Mouse (Mus musculus) heart, embryonic 14.5 days (tissue): ENCODE results near the gene 4930518I15Rik. TPM values are rescaled to one million over a fixed set of nuclear protein-coding genes. Genes with fewer than 3 reads are reported as not detected.

Experiments
- ATAC-seq: fragments of 200-750 bp; cut with Nextera tagmentation; 2 replicates; pipeline ENCODE4 v1.8.0; 2017; ENCODE audit warnings: low read depth, moderate TSS enrichment; ENCODE audit not compliant: insufficient number of reproducible peaks, insufficient read depth, low FRiP score
- H3K27ac ChIP-seq, 2 experiments: fragments of 200-500 bp in 1 of 2; fragments of 300-500 bp in 1 of 2; sonication (generic) in 1 of 2; replicated peaks in 1 of 2; 2 replicates each; pipeline ENCODE4 v1.5.1; 2012 to 2014; ENCODE audit warnings: low read depth in 2 of 2, low read length in 2 of 2, control low read depth in 1 of 2, mild to moderate bottlenecking in 1 of 2, mixed read lengths in 1 of 2; ENCODE audit not compliant: control insufficient read depth in 1 of 2, insufficient read depth in 1 of 2
- H3K27me3 ChIP-seq: fragments of 300-500 bp; sonication (generic); 2 replicates; pipeline ENCODE4 v1.6.1; 2014; ENCODE audit warnings: mild to moderate bottlenecking, low read length, control low read depth; ENCODE audit not compliant: control insufficient read depth, insufficient read depth
- H3K36me3 ChIP-seq: fragments of 300-500 bp; sonication (generic); 2 replicates; pipeline ENCODE4 v1.6.1; 2014; ENCODE audit warnings: mild to moderate bottlenecking, control low read depth, low read length, mixed read lengths; ENCODE audit not compliant: control insufficient read depth, insufficient read depth
- H3K4me1 ChIP-seq, 2 experiments: fragments of 200-500 bp in 1 of 2; fragments of 300-500 bp in 1 of 2; sonication (generic) in 1 of 2; 2 replicates each; pipeline ENCODE4 v1.6.1; 2012 to 2014; ENCODE audit warnings: low read length in 2 of 2, control low read depth in 1 of 2, mixed read lengths in 1 of 2; ENCODE audit not compliant: control insufficient read depth in 2 of 2, insufficient read depth in 2 of 2
- H3K4me2 ChIP-seq: fragments of 300-500 bp; sonication (generic); 2 replicates; pipeline ENCODE4 v1.6.1; 2014; ENCODE audit warnings: mild to moderate bottlenecking, low read length
- H3K4me3 ChIP-seq, 2 experiments: fragments of 200-500 bp in 1 of 2; fragments of 300-500 bp in 1 of 2; sonication (generic) in 1 of 2; 2 replicates each; pipeline ENCODE4 v1.5.1; 2012 to 2014; ENCODE audit warnings: low read length in 2 of 2, mild to moderate bottlenecking in 2 of 2, control low read depth in 1 of 2, low read depth in 1 of 2, moderate library complexity in 1 of 2; ENCODE audit not compliant: control insufficient read depth in 1 of 2, insufficient read depth in 1 of 2
- H3K9ac ChIP-seq: fragments of 300-500 bp; sonication (generic); 2 replicates; pipeline ENCODE4 v1.6.1; 2014; ENCODE audit warnings: mild to moderate bottlenecking, low read length
- H3K9me3 ChIP-seq: fragments of 300-500 bp; sonication (generic); 2 replicates; pipeline ENCODE4 v1.6.1; 2016; ENCODE audit warnings: low read length, control low read depth; ENCODE audit not compliant: control insufficient read depth
- WGBS: fragments of 180-500 bp; shearing (Covaris S2); extraction: QIAGEN DNeasy Blood & Tissue Kit; methylation state at CpG from one replicate; pipeline ENCODE4 v1.1.7; 2014; 5-methylcytosine and 5-hydroxymethylcytosine counted together
- polyA plus RNA-seq: library from polyadenylated mRNA; unstranded; fragments of >200 nt; fragmentation: Nextera tagmentation; extraction: Ambion mirVana; gene quantifications from 2 replicates; pipeline ENCODE4 v1.2.1, GENCODE M21; 2014

4930518I15Rik gene
- polyA plus RNA-seq, 1 experiment from 2014 or later = 3.9 TPM

- Histone ChIP-seq H3K27me3 (no peaks in the 10 kb centered on the region), H3K9me3 (no peaks in the 10 kb centered on the region), H3K9ac (no peak overlapping the region), H3K4me3 (no peak overlapping the region), H3K4me1 (peaks cover 5 to 6% of the 10 kb centered on the region in 2 experiments; a peak in 1 of 4 replicates), H3K27ac (no peak overlapping the region), H3K4me2 (no peak overlapping the region), H3K36me3 (no peaks in the 10 kb centered on the region)
- 40% methylated on average over 4 of the region's 4 CpGs for WGBS
- ATAC-seq = no peak
These were observed 40.6 kb upstream of the 4930518I15Rik start for GRCm38 (mm10) chr2:156898374-156898773.

GRCm38 (mm10) chr2:156897034-156897433, 39.3 kb upstream of the 4930518I15Rik start:
- Histone ChIP-seq H3K4me2 (no peak overlapping the region), H3K4me3 (no peak overlapping the region), H3K27me3 (no peaks in the 10 kb centered on the region), H3K9me3 (no peaks in the 10 kb centered on the region), H3K36me3 (no peaks in the 10 kb centered on the region), H3K4me1 (peaks cover 5 to 6% of the 10 kb centered on the region in 2 experiments; a peak in 1 of 4 replicates), H3K9ac (no peak overlapping the region), H3K27ac (no peak overlapping the region)
- ATAC-seq = no peak
- 81% methylated on average over 9 of the region's 9 CpGs for WGBS

GRCm38 (mm10) chr2:156896384-156896914, 38.7 kb upstream of the 4930518I15Rik start:
- no peaks in the 10 kb centered on the region for H3K27me3 ChIP-seq
- H3K4me3 ChIP-seq = no peak overlapping the region
- 59% methylated on average over 9 of the region's 9 CpGs for WGBS
- no peaks in the 10 kb centered on the region for H3K36me3 ChIP-seq
- no peak overlapping the region for H3K27ac ChIP-seq
- no peak for ATAC-seq
- no peaks in the 10 kb centered on the region for H3K9me3 ChIP-seq
- no peak overlapping the region for H3K9ac ChIP-seq
- H3K4me1 ChIP-seq = peaks cover 5 to 6% of the 10 kb centered on the region in 2 experiments; a peak in 1 of 4 replicates
- no peak overlapping the region for H3K4me2 ChIP-seq

- 71% methylated on average over 15 of the region's 15 CpGs for WGBS
- H3K27me3 ChIP-seq = no peaks in the 10 kb centered on the region
- no peak overlapping the region for H3K4me2 ChIP-seq
- no peak for ATAC-seq
- no peak overlapping the region for H3K4me3 ChIP-seq
- no peak overlapping the region for H3K9ac ChIP-seq
- no peak overlapping the region for H3K27ac ChIP-seq
- H3K36me3 ChIP-seq = no peaks in the 10 kb centered on the region
- peaks cover 5 to 6% of the 10 kb centered on the region in 2 experiments; a peak in 1 of 4 replicates for H3K4me1 ChIP-seq
- H3K9me3 ChIP-seq = no peaks in the 10 kb centered on the region
These were observed 36.9 kb upstream of the 4930518I15Rik start for GRCm38 (mm10) chr2:156894496-156895265.

- no peaks in the 10 kb centered on the region for H3K27me3 ChIP-seq
- ATAC-seq = no peak
- H3K4me2 ChIP-seq = no peak overlapping the region
- H3K4me3 ChIP-seq = no peak overlapping the region
- no peak overlapping the region for H3K9ac ChIP-seq
- H3K4me1 ChIP-seq = no peaks in the 10 kb centered on the region
- no peaks in the 10 kb centered on the region for H3K9me3 ChIP-seq
- H3K27ac ChIP-seq = no peak overlapping the region
- 62% methylated on average over 6 of the region's 6 CpGs for WGBS
- H3K36me3 ChIP-seq = no peaks in the 10 kb centered on the region
These were observed 35.1 kb upstream of the 4930518I15Rik start for GRCm38 (mm10) chr2:156892821-156893220.

GRCm38 (mm10) chr2:156892240-156892639, 34.5 kb upstream of the 4930518I15Rik start:
- no peak overlapping the region for H3K4me2 ChIP-seq
- ATAC-seq = no peak
- no peaks in the 10 kb centered on the region for H3K4me1 ChIP-seq
- no peaks in the 10 kb centered on the region for H3K36me3 ChIP-seq
- no peak overlapping the region for H3K27ac ChIP-seq
- H3K9me3 ChIP-seq = no peaks in the 10 kb centered on the region
- H3K4me3 ChIP-seq = no peak overlapping the region
- H3K9ac ChIP-seq = no peak overlapping the region
- H3K27me3 ChIP-seq = no peaks in the 10 kb centered on the region
- WGBS = 68% methylated on average over 3 of the region's 3 CpGs

- Histone ChIP-seq H3K4me1 (peaks cover 3% of the 10 kb centered on the region in 2 experiments; a peak in 1 of 4 replicates), H3K9me3 (no peaks in the 10 kb centered on the region), H3K9ac (no peak overlapping the region), H3K27ac (no peak overlapping the region), H3K4me2 (no peak overlapping the region), H3K36me3 (no peaks in the 10 kb centered on the region), H3K27me3 (no peaks in the 10 kb centered on the region), H3K4me3 (no peak overlapping the region)
- ATAC-seq = no peak
- WGBS = 62% methylated on average over 3 of the region's 3 CpGs
These were observed 30.7 kb upstream of the 4930518I15Rik start for GRCm38 (mm10) chr2:156888490-156888889.
